Mouse (Mus musculus): ENCODE data around the gene 2310009B15Rik. TPM values are rescaled to one million over a fixed set of nuclear protein-coding genes. Genes with fewer than 3 reads are reported as not detected.
A peak's percentile ranks its signal among the peaks of the same experiment; 100 is the strongest.

2310009B15Rik gene
- polyA plus RNA-seq, 1 experiment, result 46.9 TPM

DNA sequence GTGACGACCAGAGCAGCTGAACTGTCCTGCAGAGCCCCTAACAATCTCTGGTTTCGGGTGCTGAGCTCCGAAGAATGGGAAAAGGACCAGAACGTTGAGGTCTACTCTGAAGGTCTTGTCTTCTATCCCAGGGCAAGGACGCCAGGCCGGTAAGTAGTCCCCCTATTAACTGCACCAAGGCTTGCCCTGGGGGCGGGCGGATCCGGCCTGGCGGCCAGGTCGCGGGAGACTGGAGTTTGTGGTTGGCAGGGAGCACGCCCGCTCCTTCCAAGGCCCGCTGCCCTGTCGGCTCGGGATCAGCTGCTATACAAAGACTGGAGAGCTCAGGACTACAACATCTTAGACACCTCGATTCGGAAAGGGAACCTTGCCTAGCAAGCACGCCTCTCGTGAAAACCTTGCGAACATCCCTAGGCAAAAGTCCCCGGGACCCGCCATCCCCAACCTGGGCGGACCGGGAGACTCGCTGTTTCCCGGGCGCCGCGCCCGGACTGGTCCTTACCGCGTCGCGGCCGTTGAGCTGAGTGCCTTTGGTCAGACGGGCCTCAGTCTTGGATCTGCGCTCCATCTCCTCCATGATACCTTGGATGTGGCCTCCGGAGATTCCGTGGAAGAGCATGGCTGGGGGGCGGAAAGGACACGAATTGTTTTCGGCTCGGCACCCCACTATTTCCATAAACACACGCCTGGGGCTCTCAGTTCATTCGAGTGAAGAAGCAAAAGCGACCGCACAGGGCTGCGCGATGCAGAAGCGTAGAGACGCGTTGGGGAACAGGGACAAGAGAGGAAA, 15.2 kb downstream of the 2310009B15Rik start:
- Histone ChIP-seq H3ac (ENCODE audit: control insufficient read depth, insufficient read length, low read depth) (peak overlapping the region; percentile 82), H3K36me3 (ENCODE audit: control insufficient read depth, insufficient read depth) (no peaks in the 10 kb centered on the region), H3K4me3 (ENCODE audit: insufficient read depth, poor library complexity, severe bottlenecking) (peak overlapping the region; percentile 31), H3K27me3 (ENCODE audit: control insufficient read depth, insufficient read depth, insufficient read length) (no peaks in the 10 kb centered on the region), H3K79me3 (ENCODE audit: low read depth) (no peaks in the 10 kb centered on the region), H3K79me2 (ENCODE audit: control insufficient read depth, insufficient read depth) (no peaks in the 10 kb centered on the region)
- no peak for TF ChIP-seq CEBPB (IDR thresholded peaks at IDR 0.05; ENCODE audit: low read depth)
- TF ChIP-seq USF1 (IDR thresholded peaks at IDR 0.05; ENCODE audit: low read depth), result no peak
- TF ChIP-seq CTCF (IDR thresholded peaks at IDR 0.05; ENCODE audit: control insufficient read depth, insufficient read depth, insufficient read length), result no peak
- no peak for TF ChIP-seq FOSL1 (IDR thresholded peaks at IDR 0.05; ENCODE audit: insufficient read depth, low read length, poor library complexity, severe bottlenecking)
- no peak for TF ChIP-seq MAX (IDR thresholded peaks at IDR 0.05)

- Histone ChIP-seq H3K36me3 (ENCODE audit: control insufficient read depth, insufficient read depth) (no peaks in the 10 kb centered on the region), H3ac (ENCODE audit: control insufficient read depth, insufficient read length, low read depth) (no peak overlapping the region), H3K4me3 (ENCODE audit: insufficient read depth, poor library complexity, severe bottlenecking) (no peak overlapping the region), H3K27me3 (ENCODE audit: control insufficient read depth, insufficient read depth, insufficient read length) (no peaks in the 10 kb centered on the region), H3K79me2 (ENCODE audit: control insufficient read depth, insufficient read depth) (no peaks in the 10 kb centered on the region), H3K79me3 (ENCODE audit: low read depth) (no peaks in the 10 kb centered on the region)
- no peak for TF ChIP-seq USF1 (IDR thresholded peaks at IDR 0.05; ENCODE audit: low read depth)
- TF ChIP-seq MAX (IDR thresholded peaks at IDR 0.05), result no peak
- no peak for TF ChIP-seq FOSL1 (IDR thresholded peaks at IDR 0.05; ENCODE audit: insufficient read depth, low read length, poor library complexity, severe bottlenecking)
- no peak for TF ChIP-seq CTCF (IDR thresholded peaks at IDR 0.05; ENCODE audit: control insufficient read depth, insufficient read depth, insufficient read length)
- no peak for TF ChIP-seq CEBPB (IDR thresholded peaks at IDR 0.05; ENCODE audit: low read depth)
- TF ChIP-seq MYOG (IDR thresholded peaks at IDR 0.05; ENCODE audit: control insufficient read depth, extremely low read depth, insufficient read length), result no peak
- TF ChIP-seq MYOD1 (IDR thresholded peaks at IDR 0.05; ENCODE audit: control insufficient read depth, insufficient read length, low read depth), result no peak
Observed at GRCm38 (mm10) chr1:138840440-138841305, 16.0 kb downstream of the 2310009B15Rik start.

GRCm38 (mm10) chr1:138839809-138840430, 16.7 kb downstream of the 2310009B15Rik start:
- H3K79me3 ChIP-seq (ENCODE audit: low read depth), result no peaks in the 10 kb centered on the region
- H3K36me3 ChIP-seq (ENCODE audit: control insufficient read depth, insufficient read depth), result no peaks in the 10 kb centered on the region
- no peak overlapping the region for H3K4me3 ChIP-seq (ENCODE audit: insufficient read depth, poor library complexity, severe bottlenecking)
- no peaks in the 10 kb centered on the region for H3K27me3 ChIP-seq (ENCODE audit: control insufficient read depth, insufficient read depth, insufficient read length)
- H3K79me2 ChIP-seq (ENCODE audit: control insufficient read depth, insufficient read depth), result no peaks in the 10 kb centered on the region
- TF ChIP-seq MYOG (IDR thresholded peaks at IDR 0.05; ENCODE audit: control insufficient read depth, extremely low read depth, insufficient read length), result no peak
- TF ChIP-seq CTCF (IDR thresholded peaks at IDR 0.05; ENCODE audit: control insufficient read depth, insufficient read depth, insufficient read length), result no peak
- TF ChIP-seq MYOD1 (IDR thresholded peaks at IDR 0.05; ENCODE audit: control insufficient read depth, insufficient read length, low read depth), result no peak
- TF ChIP-seq CEBPB (IDR thresholded peaks at IDR 0.05; ENCODE audit: low read depth), result no peak
- no peak for TF ChIP-seq USF1 (IDR thresholded peaks at IDR 0.05; ENCODE audit: low read depth)
- TF ChIP-seq MAX (IDR thresholded peaks at IDR 0.05), result no peak
- no peak for TF ChIP-seq FOSL1 (IDR thresholded peaks at IDR 0.05; ENCODE audit: insufficient read depth, low read length, poor library complexity, severe bottlenecking)
- no peak overlapping the region for H3ac ChIP-seq (ENCODE audit: control insufficient read depth, insufficient read length, low read depth)

DNA sequence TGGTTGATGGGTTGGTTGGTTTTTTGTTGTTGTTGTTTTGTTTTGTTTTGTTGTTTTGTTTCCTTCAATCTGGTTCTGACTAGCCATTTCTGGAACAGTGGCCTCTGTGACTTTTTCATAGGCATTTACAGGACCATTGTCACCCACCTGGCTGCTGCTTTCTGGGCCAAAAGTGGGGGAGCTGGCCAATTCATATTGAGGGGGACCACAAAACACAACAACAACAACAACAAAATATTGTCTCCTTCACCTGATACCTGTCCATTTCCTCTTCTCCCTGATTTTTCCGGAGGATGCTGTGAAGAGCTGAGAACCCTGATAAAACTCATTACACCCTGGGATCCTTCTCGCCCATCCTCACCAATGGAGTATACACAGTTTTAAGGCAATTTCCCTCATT, 17.4 kb downstream of the 2310009B15Rik start:
- no peak overlapping the region for H3K4me3 ChIP-seq (ENCODE audit: insufficient read depth, poor library complexity, severe bottlenecking)
- no peaks in the 10 kb centered on the region for H3K79me2 ChIP-seq (ENCODE audit: control insufficient read depth, insufficient read depth)
- no peaks in the 10 kb centered on the region for H3K79me3 ChIP-seq (ENCODE audit: low read depth)
- H3ac ChIP-seq (ENCODE audit: control insufficient read depth, insufficient read length, low read depth), result no peak overlapping the region
- H3K36me3 ChIP-seq (ENCODE audit: control insufficient read depth, insufficient read depth), result no peaks in the 10 kb centered on the region
- H3K27me3 ChIP-seq (ENCODE audit: control insufficient read depth, insufficient read depth, insufficient read length), result no peaks in the 10 kb centered on the region
- TF ChIP-seq USF1 (IDR thresholded peaks at IDR 0.05; ENCODE audit: low read depth) (no peak), FOSL1 (IDR thresholded peaks at IDR 0.05; ENCODE audit: insufficient read depth, low read length, poor library complexity, severe bottlenecking) (no peak), MYOG (IDR thresholded peaks at IDR 0.05; ENCODE audit: control insufficient read depth, extremely low read depth, insufficient read length) (no peak), CEBPB (IDR thresholded peaks at IDR 0.05; ENCODE audit: low read depth) (no peak), CTCF (IDR thresholded peaks at IDR 0.05; ENCODE audit: control insufficient read depth, insufficient read depth, insufficient read length) (no peak), MAX (IDR thresholded peaks at IDR 0.05) (no peak), MYOD1 (IDR thresholded peaks at IDR 0.05; ENCODE audit: control insufficient read depth, insufficient read length, low read depth) (no peak)
